Mouse (Mus musculus): ENCODE data around the gene Ubtd2. TPM values are rescaled to one million over a fixed set of nuclear protein-coding genes. Genes with fewer than 3 reads are reported as not detected.

Gene Ubtd2
- total RNA-seq, 2 experiments from 2014 or later = 52.9 to 65.0 TPM

- intact Hi-C loops (cut with DNase I) = no loop called here
- DNase-seq (ENCODE audit: low spot score in 2 of 2) = no peak
These were observed 100.0 kb downstream of the Ubtd2 start for GRCm38 (mm10) chr11:32555103-32555689.

- no peak for DNase-seq (ENCODE audit: low spot score in 2 of 2)
- intact Hi-C loops (cut with DNase I) = no loop called here
These were observed 101.3 kb downstream of the Ubtd2 start for GRCm38 (mm10) chr11:32556333-32556990.

DNA sequence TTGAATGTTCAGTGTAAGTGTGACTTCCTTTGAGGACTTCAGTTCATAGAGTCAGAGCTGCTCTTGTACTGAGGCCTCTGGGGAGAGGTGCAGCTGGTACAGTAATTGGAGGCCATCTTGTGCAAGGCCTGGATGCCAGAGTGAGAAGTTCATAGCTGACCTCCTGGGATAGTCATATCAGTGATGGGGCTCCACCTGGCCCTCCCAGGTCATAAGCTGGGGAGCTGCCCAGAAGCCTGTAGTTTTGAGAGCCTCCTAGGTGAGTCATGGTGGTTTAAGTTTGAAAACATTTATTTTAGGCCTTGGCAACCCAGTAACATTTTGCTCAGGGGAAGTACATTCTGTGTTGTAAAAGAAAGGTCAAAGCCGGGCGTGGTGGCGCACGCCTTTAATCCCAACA is 102.9 kb downstream of the Ubtd2 start:
- DNase-seq (ENCODE audit: low spot score in 2 of 2) = no peak
- intact Hi-C loops (cut with DNase I) = no loop called here

DNA sequence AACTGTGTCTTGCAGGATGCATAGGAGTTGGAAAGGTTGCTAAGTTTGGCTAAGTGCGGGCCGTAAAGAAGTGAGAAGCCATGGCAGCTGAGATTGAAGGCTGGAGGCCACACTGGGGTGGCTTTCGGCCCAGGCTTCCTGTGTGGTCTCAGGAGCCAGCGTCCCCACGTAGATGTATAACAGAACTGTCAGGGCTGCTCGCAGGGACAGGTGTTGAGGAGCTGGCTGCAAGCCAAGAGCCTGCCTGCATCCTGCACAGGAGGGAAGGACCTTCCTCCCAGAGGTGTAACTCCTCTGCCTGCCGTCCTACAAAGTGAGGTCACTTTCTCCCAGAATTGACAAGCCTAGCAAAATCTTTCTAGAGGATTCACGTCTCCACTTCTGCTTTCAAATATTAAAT is 103.5 kb downstream of the Ubtd2 start:
- intact Hi-C loops (cut with DNase I) = no loop called here
- DNase-seq (ENCODE audit: low spot score in 2 of 2) = no peak

DNA sequence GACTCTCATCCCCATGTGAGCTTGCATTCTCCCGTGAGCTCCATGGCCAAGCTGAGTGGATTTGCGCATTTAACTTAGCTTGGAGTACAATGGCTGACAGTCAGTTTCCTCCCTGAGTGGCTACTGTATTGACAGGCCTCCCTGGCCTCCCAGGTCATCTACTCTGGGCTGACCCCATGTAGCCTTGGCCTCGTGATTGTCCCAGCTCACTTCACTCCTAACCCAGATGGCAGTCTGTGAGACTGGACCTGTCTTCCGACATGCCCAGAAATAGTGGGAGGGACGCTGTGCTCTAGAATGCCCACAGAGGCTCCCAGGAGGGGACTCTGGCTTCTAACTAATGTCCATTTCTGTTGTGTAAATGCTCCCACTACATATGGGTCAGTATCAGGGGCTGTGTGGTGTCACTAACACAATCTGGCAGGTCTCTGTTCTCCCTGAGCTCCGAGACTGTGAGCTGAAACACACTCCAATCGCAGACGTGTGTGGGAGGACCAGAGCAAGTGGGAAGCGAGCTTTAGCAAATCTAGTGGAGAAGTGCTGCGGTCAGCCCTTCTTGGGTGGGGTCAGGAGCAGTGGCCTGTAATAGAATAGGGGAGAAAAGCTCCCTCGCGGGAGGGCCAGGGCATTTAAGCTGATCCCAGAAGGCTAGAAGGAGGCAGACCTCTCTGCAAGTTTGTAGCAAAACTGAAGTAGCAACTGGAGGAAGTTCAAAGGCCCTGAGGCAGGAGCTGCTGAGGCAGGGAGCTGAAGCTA is 105.0 kb downstream of the Ubtd2 start:
- DNase-seq (ENCODE audit: low spot score in 2 of 2) = no peak
- intact Hi-C loops (cut with DNase I) = no loop called here

DNA sequence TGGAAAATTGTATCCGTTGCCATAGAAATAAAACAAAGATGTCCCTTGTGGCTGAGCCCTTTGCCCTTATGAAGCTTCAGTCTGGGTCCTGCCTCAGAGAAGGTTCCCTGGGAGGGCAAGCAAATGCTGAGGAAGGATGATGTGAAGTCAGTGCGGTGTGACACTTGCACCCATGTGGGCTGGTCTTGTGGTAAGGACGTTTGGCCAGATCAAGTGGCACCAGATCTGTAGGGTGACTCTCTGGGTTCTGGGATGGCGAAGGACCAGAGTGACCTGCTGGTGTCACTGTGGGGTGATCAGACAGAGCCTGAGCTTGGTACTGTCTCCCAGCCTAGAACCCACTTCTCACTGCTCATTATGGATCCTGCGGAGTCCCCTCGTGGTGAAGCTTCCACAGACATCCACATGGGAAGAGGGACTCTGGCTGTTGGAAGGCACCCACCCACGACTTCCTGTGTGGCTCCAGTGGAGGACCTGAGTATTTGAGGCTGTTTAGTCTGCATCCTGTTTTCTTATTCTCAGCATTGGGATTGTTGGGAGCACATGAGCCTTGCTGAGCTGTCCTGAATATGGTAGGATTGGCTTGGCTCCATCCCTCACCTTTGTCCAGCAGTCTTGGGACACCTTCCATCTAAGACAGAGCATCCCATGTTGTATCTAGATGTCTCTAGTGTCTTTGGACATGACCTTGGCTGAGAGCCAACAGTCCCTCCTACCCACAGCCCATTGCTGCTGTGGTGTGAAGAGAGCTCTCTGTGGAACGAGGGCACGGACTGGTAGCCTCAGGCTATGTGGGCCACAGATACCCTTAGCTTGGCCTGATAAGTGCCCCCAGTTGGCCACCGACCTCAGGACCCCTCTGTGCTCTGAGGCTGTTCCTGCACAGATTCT is 106.5 kb downstream of the Ubtd2 start:
- intact Hi-C loops (cut with DNase I) = no loop called here
- DNase-seq (ENCODE audit: low spot score in 2 of 2) = no peak

- DNase-seq (ENCODE audit: low spot score in 2 of 2) = no peak
- intact Hi-C loops (cut with DNase I) = no loop called here
These were observed 107.5 kb downstream of the Ubtd2 start for GRCm38 (mm10) chr11:32562706-32563105.

DNA sequence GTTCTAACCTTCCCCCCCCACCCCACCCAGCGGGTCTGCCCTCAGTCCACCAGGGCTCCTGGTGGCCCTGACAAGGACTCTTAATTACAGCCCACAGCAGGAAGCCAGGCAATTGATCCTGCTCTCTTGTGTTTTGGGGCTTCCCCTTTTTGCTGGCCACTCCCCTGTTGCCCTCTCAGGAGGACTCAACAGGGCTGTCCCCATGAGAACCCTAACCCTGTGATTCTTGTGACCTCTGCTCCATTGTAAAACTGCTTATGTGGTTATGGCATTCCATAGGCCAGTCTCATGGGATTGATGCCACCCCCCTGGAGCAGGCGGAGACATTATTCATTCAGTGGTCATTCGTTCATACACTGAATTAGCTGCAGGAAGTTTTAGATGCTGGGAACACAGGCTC is 108.5 kb downstream of the Ubtd2 start:
- intact Hi-C loops (cut with DNase I) = no loop called here
- no peak for DNase-seq (ENCODE audit: low spot score in 2 of 2)

- DNase-seq (ENCODE audit: low spot score in 2 of 2) = no peak
- intact Hi-C loops (cut with DNase I) = no loop called here
These were observed 109.5 kb downstream of the Ubtd2 start for GRCm38 (mm10) chr11:32564629-32565028.

DNA sequence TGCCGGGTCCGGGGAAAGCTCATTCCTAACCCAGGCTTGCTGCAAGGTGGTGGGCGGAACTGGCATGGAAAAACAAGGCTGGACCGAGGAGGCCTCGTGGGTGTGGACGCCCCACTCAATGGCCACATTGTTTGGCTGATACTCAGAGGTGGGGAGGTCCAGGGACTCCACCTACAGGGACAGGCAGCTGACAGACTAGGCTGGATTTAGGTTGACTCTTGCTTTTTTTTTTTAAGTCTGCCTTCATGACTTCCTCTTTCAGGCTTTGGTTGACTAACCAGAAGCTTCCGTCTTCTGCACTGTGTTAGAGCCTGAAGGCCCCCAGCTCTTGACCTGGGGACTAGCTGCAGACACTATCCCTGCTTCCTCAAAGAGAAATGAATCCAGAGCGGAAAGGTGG is 109.9 kb downstream of the Ubtd2 start:
- peak in 1 of 2 experiments; percentile 35 for DNase-seq (ENCODE audit: low spot score in 2 of 2)
- intact Hi-C loops (cut with DNase I) = no loop called here

DNA sequence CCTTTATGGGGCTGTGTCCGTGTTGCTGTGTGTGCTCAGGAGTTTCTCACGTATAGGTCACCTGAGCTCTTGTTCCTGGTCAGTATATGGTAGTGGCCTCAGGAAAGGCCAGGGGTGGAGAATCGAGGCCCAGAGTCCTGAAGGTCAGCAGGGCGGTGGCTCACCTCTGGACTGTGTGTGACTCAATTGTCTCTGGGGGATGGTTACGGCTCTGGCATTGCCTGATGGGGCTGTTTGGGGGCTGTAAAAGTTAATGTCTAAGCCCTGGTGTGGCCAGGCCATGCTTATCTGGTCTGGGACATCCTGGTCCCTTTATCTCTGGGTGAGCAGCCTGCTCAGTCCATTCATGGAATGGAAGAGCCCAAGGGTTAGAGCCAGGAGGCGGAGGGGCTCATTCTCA is 111.0 kb downstream of the Ubtd2 start:
- no peak for DNase-seq (ENCODE audit: low spot score in 2 of 2)
- intact Hi-C loops (cut with DNase I) = no loop called here

Other genes with a start within 250 kb of the Ubtd2 start
- 10 to 100 TPM; 23.7 to 23.9 TPM for gene Snrnp25, start 250.0 kb upstream of the Ubtd2 start, total RNA-seq (2021)
- 10 to 100 TPM; 13.5 to 15.7 TPM for gene Rhbdf1, start 233.1 kb upstream of the Ubtd2 start, total RNA-seq (2021)
- 10 to 100 TPM; 20.0 to 20.8 TPM for gene Mpg, start 228.9 kb upstream of the Ubtd2 start, total RNA-seq (2021)
- 10 to 100 TPM; 42.5 to 50.0 TPM for gene Nprl3, start 187.7 kb upstream of the Ubtd2 start, total RNA-seq (2021)
- not detected for gene Hba-x, start 179.0 kb upstream of the Ubtd2 start, total RNA-seq (2021)
- gene Hba-a1, start 171.9 kb upstream of the Ubtd2 start, total RNA-seq (2021) = 100 to 1,000 TPM; 501 to 528 TPM
- gene Hbq1b, start 168.4 kb upstream of the Ubtd2 start, total RNA-seq (2021) = under 1 TPM in 1 of 2 experiments, not detected in 1; 0.73 TPM
- 100 to 1,000 TPM; 427 to 477 TPM for gene Hba-a2, start 158.9 kb upstream of the Ubtd2 start, total RNA-seq (2021)
- 1 to 10 TPM in 1 of 2 experiments, not detected in 1; 1.4 TPM for gene Hbq1a, start 155.3 kb upstream of the Ubtd2 start, total RNA-seq (2021)
- gene Sh3pxd2b, start 107.5 kb upstream of the Ubtd2 start, total RNA-seq (2021) = 10 to 100 TPM; 12.4 to 15.3 TPM
- 1 to 10 TPM; 1.6 to 1.7 TPM for gene Efcab9, start 76.7 kb downstream of the Ubtd2 start, total RNA-seq (2021)
- gene Stk10, start 77.9 kb downstream of the Ubtd2 start, total RNA-seq (2021) = 1 to 10 TPM; 5.5 to 6.6 TPM
- 100 to 1,000 TPM; 120 to 127 TPM for gene Fbxw11, start 187.4 kb downstream of the Ubtd2 start, total RNA-seq (2021)

Measured in left cerebral cortex, postnatal 25 days (tissue).